Mouse (Mus musculus): ENCODE measurements around the gene Tm9sf3.
"Not testable (repeated sequence)": the region's sequence is repeated elsewhere in the genome, so short reads cannot be mapped to it uniquely, and the experiment has no call there.

Gene Tm9sf3

DNA sequence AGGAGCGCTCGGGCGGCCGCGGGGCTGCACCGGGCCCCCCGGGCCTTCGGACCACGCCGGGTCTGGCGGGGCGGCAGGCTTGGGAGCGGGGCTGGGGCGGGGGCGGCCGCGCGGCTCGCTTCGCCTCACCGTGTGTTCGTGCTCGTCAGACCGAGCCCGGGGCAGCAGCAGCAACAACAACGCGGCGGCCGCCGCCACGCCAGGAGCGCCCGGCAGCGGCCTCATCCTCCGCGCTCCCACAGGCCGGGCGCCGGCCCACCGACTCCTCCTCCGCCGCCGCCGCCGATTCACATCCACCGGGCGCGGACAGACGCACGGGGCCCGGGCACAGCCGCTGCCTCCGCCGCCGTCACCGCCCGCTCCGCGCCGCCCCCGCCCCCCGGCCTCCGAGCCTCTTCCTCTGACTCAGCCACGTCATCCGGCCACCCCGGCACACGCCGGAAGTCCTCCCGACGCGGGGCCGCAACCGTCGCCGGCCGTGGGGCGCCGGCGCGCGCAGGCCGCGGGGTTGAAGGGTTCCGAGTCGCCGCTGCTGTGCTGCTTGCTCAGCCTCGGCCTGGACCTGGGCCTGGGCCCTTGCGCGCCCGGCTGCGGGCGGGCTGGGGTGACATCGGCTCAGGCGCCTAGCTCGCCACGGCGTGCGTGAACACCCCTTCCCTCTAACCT lies at the start of gene Tm9sf3:
TSS of gene Tm9sf3 (minus strand) at position 368 of the 666 bp plus-strand sequence.
- peak; percentile 85 to 87 for DNase-seq (ENCODE audit: low spot score in 2 of 2)

- DNase-seq (ENCODE audit: low spot score in 2 of 2), result not testable (repeated sequence)
These were observed 48.8 kb upstream of the Tm9sf3 start for GRCm38 (mm10) chr19:41312587-41312986.

DNA sequence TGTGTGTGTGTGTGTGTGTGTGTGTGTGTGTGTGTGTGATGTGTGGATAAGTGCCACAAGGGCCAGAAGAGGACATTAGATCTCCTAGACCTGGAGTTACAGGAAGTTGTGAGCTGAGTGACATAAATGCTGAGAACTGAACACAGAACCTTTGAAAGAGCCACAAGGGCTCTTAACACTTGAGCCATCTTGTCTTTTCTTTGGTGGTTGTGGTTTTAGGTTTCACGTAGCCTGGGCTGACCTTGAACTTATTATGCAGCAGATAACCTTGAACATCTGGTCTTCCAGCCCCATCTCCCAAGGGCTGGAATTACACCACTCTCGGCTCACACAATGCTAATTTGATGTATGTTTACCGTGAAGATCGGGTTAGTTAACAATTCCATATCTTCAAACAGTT lies 48.2 kb upstream of the Tm9sf3 start:
- no peak for DNase-seq (ENCODE audit: low spot score in 2 of 2)

DNA sequence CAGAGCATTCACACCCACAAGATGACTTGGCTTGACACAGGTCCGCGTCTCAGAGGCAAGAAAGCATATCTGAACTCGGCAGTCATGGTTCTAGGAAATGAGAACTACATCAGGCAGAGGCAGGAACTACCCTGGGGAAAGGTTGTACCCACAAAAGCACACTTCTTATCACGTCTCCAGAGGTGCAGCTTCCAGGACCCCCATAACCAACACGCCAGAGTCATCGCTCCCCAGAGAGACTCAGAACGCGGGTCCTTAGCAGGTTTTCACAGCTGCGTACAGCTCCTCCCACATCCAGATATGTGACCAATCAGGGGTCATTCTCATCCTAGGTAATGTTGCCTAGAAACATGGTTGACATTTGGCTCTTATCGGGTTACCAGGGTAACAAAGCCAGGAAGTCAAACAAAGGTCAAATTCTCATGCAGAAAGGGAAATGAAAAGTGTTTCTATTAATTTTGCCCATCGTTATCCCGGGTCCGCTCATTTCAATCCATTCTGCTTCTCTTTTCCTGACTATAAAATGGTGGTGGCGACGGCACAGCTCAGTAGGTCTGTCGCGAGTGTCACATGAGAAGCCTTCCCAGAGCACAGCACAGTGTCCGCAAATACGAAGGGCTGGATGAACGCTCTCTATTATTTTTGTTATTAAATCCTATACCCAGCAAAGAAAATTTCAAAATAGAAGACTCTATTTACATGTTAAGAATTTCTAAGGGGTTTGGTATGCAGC lies 47.3 kb upstream of the Tm9sf3 start:
- no peak for DNase-seq (ENCODE audit: low spot score in 2 of 2)

DNA sequence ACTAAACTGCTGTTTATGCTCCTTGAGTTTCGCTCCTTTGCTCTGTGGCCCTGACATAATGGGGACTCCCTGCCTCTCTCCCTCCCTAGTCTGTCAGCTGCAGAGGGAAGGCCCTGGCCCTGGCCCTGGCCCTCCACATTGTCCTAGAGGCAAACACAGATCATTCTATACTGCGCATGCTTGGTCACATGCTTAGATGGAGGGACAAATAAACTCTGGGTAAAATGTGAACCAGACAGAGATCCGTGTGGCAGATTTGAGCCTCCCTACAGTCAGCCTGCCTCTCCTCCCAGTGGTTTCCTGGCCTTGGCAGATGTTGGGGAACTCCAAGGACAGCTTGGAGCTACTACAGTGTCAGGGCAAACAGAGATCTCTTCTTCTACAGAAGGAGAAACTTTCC lies 40.1 kb upstream of the Tm9sf3 start:
- DNase-seq (ENCODE audit: low spot score in 2 of 2), result no peak

DNA sequence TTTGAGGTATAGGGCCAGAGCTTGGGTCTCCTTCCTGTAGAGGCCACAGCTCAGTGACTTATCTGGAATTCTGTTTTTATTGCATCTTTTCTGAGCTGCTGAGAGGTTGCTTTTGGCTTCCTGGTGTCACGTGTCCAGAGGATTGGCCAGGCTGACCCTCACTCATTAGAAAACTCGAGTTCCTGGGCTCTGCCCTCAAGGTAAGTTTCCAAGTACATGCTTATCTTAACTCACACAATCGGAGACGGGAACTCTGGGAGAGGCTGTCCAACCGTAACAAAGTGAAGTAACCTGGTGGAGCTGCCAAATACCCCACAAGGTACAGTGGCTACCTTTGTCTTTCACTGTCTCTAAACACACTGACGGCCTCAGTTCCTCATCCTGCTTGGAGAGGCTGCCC lies 39.6 kb upstream of the Tm9sf3 start:
- DNase-seq (ENCODE audit: low spot score in 2 of 2), result no peak

- no peak for DNase-seq (ENCODE audit: low spot score in 2 of 2)
These were observed 38.1 kb upstream of the Tm9sf3 start for GRCm38 (mm10) chr19:41301856-41302255.

DNA sequence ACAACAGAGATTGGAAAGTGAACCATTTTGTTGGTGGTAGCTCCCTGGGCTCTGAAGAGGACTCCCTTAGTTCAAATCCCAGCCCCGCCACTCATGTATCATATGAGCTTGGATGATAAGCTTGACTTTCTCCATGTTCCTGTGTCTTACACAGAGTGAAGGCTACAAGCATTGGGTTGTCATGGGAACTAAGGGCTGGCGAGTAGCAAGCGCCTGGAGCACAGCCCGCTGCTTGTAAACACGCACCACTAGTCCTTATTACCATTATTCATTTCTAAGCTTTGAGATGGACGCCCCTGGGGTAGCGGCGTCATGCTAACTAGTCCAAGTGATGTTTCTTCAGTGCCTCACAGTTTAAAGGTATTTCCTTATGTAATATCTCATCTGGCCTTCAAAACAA lies 35.6 kb upstream of the Tm9sf3 start:
- DNase-seq (ENCODE audit: low spot score in 2 of 2), result no peak

DNA sequence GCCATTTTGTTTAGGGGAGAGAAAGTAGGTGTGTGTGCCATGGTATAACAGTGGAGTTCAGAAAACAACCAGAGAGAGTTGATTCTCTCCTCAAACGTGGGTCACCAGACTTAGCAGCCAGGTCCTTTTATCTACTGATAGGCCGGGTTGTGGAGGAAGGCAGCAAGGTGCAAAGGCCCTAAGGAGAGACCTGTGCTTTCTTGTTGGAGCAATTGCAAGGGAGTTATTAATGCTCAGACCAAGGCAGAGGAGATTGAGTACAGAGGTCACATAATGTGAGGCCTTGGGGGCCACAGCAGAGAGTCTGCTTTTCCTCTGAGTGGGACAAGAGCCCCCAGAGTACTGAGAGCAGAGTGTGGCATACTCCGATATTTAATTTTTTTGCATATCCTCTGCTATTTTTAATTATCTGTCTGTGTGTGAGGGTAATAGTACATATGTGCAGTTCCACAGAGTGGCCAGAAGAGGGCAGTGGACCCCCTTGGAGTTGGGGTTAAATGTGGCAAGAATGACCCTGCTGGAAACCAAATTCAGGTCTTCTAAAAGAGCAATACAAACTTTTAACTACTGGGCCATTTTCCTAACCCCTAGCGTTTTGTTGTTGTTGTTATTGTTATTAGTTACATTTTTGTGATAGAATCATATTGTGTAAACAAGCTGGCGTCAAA lies 27.3 kb upstream of the Tm9sf3 start:
- DNase-seq (ENCODE audit: low spot score in 2 of 2), result peak in 1 of 2 experiments; percentile 22

DNA sequence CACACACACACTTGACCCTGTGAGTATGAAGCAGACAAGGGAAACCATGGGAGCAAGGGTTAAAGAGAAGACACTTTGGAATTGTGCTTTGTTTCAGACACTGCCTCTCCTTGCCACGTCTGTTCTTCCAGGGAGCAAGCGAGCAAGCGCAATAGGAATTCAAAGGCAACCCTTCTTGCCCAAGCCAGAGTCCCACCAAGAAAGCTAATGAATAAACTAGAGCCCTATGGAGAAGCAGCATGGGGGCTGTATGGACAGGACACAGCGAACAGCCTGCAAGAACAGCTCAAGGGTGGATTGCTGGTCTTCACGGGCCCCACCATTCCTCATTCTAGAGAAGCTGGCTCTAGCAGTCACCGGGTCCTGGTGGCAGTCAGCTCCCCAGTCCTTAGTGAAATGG lies 24.8 kb upstream of the Tm9sf3 start:
- no peak for DNase-seq (ENCODE audit: low spot score in 2 of 2)

- DNase-seq (ENCODE audit: low spot score in 2 of 2), result no peak
These were observed 23.4 kb upstream of the Tm9sf3 start for GRCm38 (mm10) chr19:41287224-41287623.

DNA sequence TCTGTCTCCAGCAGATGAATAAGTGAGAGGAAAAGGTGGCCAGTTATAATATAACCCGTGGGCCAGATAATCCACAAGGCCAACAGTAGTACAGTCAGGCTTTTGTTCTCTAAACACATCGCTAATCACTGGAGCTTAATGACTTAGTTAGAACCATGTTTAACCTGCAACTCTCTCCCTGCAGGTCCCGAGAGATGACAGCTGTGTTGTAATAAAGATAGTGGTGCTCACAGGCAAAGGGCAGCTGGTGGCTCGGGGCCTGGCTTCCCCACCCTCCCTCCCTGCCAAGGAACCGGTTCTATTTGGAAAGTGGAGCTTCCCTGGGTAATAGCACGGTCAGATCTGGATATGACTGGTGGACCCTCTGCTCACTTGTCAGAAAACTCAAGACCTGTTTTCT lies 20.7 kb upstream of the Tm9sf3 start:
- DNase-seq (ENCODE audit: low spot score in 2 of 2), result no peak

GRCm38 (mm10) chr19:41282718-41283117 lies 18.9 kb upstream of the Tm9sf3 start:
- no peak for DNase-seq (ENCODE audit: low spot score in 2 of 2)

GRCm38 (mm10) chr19:41282216-41282615 lies 18.4 kb upstream of the Tm9sf3 start:
- no peak for DNase-seq (ENCODE audit: low spot score in 2 of 2)

GRCm38 (mm10) chr19:41279724-41280244 lies 16.0 kb upstream of the Tm9sf3 start:
- no peak for DNase-seq (ENCODE audit: low spot score in 2 of 2)

DNA sequence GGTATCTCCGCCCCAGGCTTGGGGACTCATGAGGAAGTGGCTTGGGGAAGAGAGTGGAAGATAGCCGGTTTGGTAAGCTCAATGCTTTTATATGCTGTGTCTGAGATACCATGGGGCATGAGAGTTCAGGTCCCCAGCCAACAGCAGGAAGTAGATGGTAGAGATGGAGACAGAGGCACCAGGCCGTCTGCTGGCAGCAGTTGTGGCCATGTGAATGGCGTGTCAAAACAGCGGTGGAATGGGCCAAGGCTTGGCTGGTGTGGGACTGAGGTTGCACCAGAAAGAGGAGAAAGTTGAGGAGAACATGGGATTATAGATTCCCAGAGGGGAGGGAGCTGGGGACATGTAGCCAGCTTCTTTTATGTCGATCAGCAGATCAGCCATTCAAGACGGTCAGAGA lies 14.8 kb upstream of the Tm9sf3 start:
- no peak for DNase-seq (ENCODE audit: low spot score in 2 of 2)

DNA sequence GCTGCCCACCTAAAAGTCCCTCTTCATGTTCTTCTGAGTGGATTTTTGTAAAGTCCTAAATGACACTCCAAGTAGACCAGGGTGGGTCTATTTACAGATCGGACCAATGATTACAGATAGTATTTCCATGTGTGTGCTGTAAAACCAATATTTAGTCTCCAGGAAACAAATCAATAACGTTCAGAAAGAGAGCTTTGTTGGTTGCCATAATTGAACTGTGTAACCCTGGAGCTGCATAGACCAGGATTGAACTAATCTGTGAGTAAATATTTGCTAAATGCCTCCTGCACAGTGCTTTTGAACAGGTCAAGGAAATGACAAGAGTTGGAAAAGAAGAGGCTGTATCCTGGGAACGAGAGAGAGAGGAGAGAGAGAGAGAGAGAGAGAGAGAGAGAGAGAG lies 11.8 kb upstream of the Tm9sf3 start:
- DNase-seq (ENCODE audit: low spot score in 2 of 2), result no peak

DNA sequence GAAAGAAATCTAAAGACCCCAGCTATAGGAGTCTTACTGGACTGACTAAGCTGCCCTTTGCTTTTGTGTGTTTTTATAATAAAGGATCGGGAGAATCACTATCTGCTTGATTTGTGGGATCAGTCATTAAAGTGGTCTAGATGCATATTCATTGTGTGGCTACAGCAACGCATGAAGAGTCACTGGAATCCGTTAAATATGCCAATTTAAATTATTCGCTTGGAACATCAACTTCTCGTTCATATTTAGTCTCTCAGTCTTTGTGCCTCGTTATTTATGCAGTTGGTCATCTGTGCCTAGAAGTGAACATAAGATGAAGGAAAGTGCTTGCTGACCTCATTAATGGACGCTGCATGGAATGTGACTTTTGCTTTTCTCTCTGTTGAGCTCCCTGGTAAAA lies 7.1 kb upstream of the Tm9sf3 start:
- no peak for DNase-seq (ENCODE audit: low spot score in 2 of 2)

GRCm38 (mm10) chr19:41270151-41270727 lies 6.4 kb upstream of the Tm9sf3 start:
- DNase-seq (ENCODE audit: low spot score in 2 of 2), result no peak

- DNase-seq (ENCODE audit: low spot score in 2 of 2), result no peak
These were observed 2.6 kb upstream of the Tm9sf3 start for GRCm38 (mm10) chr19:41266251-41266901.

GRCm38 (mm10) chr19:41264331-41264799 lies 568 bp upstream of the Tm9sf3 start:
- no peak for DNase-seq (ENCODE audit: low spot score in 2 of 2)
